Mouse (Mus musculus) frontal cortex, postnatal 14 days (tissue): ENCODE results near the gene Foxj3.
A peak's percentile ranks its signal among the peaks of the same experiment; 100 is the strongest.
"Not testable (repeated sequence)": the region's sequence is repeated elsewhere in the genome, so short reads cannot be mapped to it uniquely, and the experiment has no call there.

Experiments
- DNase-seq, 2 experiments: peaks; one replicate each; pipeline ENCODE4 v3.0.0; 2022; ENCODE audit warnings: low spot score in 2 of 2

The Foxj3 gene

GRCm38 (mm10) chr4:119572682-119573081, 35.9 kb downstream of the Foxj3 start:
- no peak for DNase-seq

GRCm38 (mm10) chr4:119574504-119574903, 37.7 kb downstream of the Foxj3 start:
- no peak for DNase-seq

GRCm38 (mm10) chr4:119575459-119575858, 38.7 kb downstream of the Foxj3 start:
- no peak for DNase-seq

- no peak for DNase-seq
Observed at GRCm38 (mm10) chr4:119588037-119588436, 51.2 kb downstream of the Foxj3 start.

GRCm38 (mm10) chr4:119589423-119589822, 52.6 kb downstream of the Foxj3 start:
- no peak for DNase-seq

GRCm38 (mm10) chr4:119590027-119590426, 53.2 kb downstream of the Foxj3 start:
- DNase-seq: no peak

GRCm38 (mm10) chr4:119592479-119592878, 55.7 kb downstream of the Foxj3 start:
- DNase-seq: no peak

- no peak for DNase-seq
Observed at GRCm38 (mm10) chr4:119594331-119594730, 57.5 kb downstream of the Foxj3 start.

- no peak for DNase-seq
Observed at GRCm38 (mm10) chr4:119599605-119600004, 62.8 kb downstream of the Foxj3 start.

- DNase-seq: no peak
Observed at GRCm38 (mm10) chr4:119609488-119609887, 72.7 kb downstream of the Foxj3 start.

- DNase-seq: no peak
Observed at GRCm38 (mm10) chr4:119614078-119614477, 77.3 kb downstream of the Foxj3 start.

- no peak for DNase-seq
Observed at GRCm38 (mm10) chr4:119614724-119615123, 77.9 kb downstream of the Foxj3 start.

GRCm38 (mm10) chr4:119626081-119626645, 89.4 kb downstream of the Foxj3 start:
- no peak for DNase-seq

- no peak for DNase-seq
Observed at GRCm38 (mm10) chr4:119626876-119627275, 90.1 kb downstream of the Foxj3 start.

- DNase-seq: no peak
Observed at GRCm38 (mm10) chr4:119627317-119627716, 90.5 kb downstream of the Foxj3 start.

- not testable (repeated sequence) for DNase-seq
Observed at GRCm38 (mm10) chr4:119628363-119628762, 91.6 kb downstream of the Foxj3 start.

- DNase-seq: peak; percentile 43 to 49
Observed at GRCm38 (mm10) chr4:119631115-119631919, 94.5 kb downstream of the Foxj3 start.

GRCm38 (mm10) chr4:119632721-119633120, 95.9 kb downstream of the Foxj3 start:
- DNase-seq: no peak

- no peak for DNase-seq
Observed at GRCm38 (mm10) chr4:119633342-119633741, 96.5 kb downstream of the Foxj3 start.

- DNase-seq: no peak
Observed at GRCm38 (mm10) chr4:119633948-119634347, 97.1 kb downstream of the Foxj3 start.

- DNase-seq: no peak
Observed at GRCm38 (mm10) chr4:119634908-119635660, 98.3 kb downstream of the Foxj3 start.

GRCm38 (mm10) chr4:119635686-119636085, 98.9 kb downstream of the Foxj3 start:
- no peak for DNase-seq

- no peak for DNase-seq
Observed at GRCm38 (mm10) chr4:119636731-119637130, 99.9 kb downstream of the Foxj3 start.
